Mouse (Mus musculus) 3134 (cell line): Measurements from ENCODE around the gene Mex3d.
"Not testable (repeated sequence)": the region's sequence is repeated elsewhere in the genome, so short reads cannot be mapped to it uniquely, and the experiment has no call there.

Experiments
- DNase-seq: peaks from one replicate; pipeline ENCODE4 v3.0.0-alpha.2; 2011; ENCODE audit warnings: low spot score; ENCODE audit not compliant: insufficient read length; ENCODE audit errors: extremely low read depth

Mex3d gene

GRCm38 (mm10) chr10:80357336-80357735 is 30.1 kb downstream of the Mex3d start:
- no peak for DNase-seq

GRCm38 (mm10) chr10:80356737-80357136 is 30.7 kb downstream of the Mex3d start:
- no peak for DNase-seq

- no peak for DNase-seq
Measured at GRCm38 (mm10) chr10:80356001-80356682, 31.3 kb downstream of the Mex3d start, which contains the start of gene Plk5. Gene Plk5 (plus strand): TSS chr10:80356459.

GRCm38 (mm10) chr10:80355431-80355830 is 32.0 kb downstream of the Mex3d start:
- DNase-seq = no peak

- DNase-seq = no peak
Measured at GRCm38 (mm10) chr10:80352727-80353126, 34.7 kb downstream of the Mex3d start.

GRCm38 (mm10) chr10:80351896-80352295 is 35.6 kb downstream of the Mex3d start:
- no peak for DNase-seq

- DNase-seq = peak; percentile 77
Measured at GRCm38 (mm10) chr10:80350292-80350691, 37.2 kb downstream of the Mex3d start.

- no peak for DNase-seq
Measured at GRCm38 (mm10) chr10:80348981-80349380, 38.5 kb downstream of the Mex3d start.

- DNase-seq = peak; percentile 83
Measured at GRCm38 (mm10) chr10:80348244-80348781, 39.1 kb downstream of the Mex3d start, which contains the start of gene Adamtsl5. Gene Adamtsl5 (minus strand): TSS chr10:80348412.

- DNase-seq = peak; percentile 56
Measured at GRCm38 (mm10) chr10:80347514-80347967, 39.9 kb downstream of the Mex3d start.

GRCm38 (mm10) chr10:80345929-80346328 is 41.5 kb downstream of the Mex3d start:
- not testable (repeated sequence) for DNase-seq

- no peak for DNase-seq
Measured at GRCm38 (mm10) chr10:80345122-80345521, 42.3 kb downstream of the Mex3d start.

GRCm38 (mm10) chr10:80344131-80344661 is 43.3 kb downstream of the Mex3d start:
- DNase-seq = no peak

GRCm38 (mm10) chr10:80343425-80343895 is 44.0 kb downstream of the Mex3d start:
- DNase-seq = no peak

GRCm38 (mm10) chr10:80342749-80343424 is 44.6 kb downstream of the Mex3d start:
- DNase-seq = no peak

- no peak for DNase-seq
Measured at GRCm38 (mm10) chr10:80342305-80342748, 45.1 kb downstream of the Mex3d start.

- no peak for DNase-seq
Measured at GRCm38 (mm10) chr10:80341491-80342304, 45.8 kb downstream of the Mex3d start.

- DNase-seq = no peak
Measured at GRCm38 (mm10) chr10:80341026-80341425, 46.4 kb downstream of the Mex3d start.

GRCm38 (mm10) chr10:80339941-80340750 is 47.3 kb downstream of the Mex3d start:
- peak; percentile 64 for DNase-seq

GRCm38 (mm10) chr10:80336263-80336662 is 51.2 kb downstream of the Mex3d start:
- no peak for DNase-seq
